Mouse (Mus musculus): ENCODE results near the gene Lmbr1.
"Not testable (repeated sequence)": the region's sequence is repeated elsewhere in the genome, so short reads cannot be mapped to it uniquely, and the experiment has no call there.

Gene Lmbr1

GRCm38 (mm10) chr5:29378298-29379036, at the start of gene Lmbr1:
TSS of gene Lmbr1 (minus strand) at chr5:29378390.
- DNase-seq: peak; percentile 96

GRCm38 (mm10) chr5:29423330-29423729, 45.1 kb upstream of the Lmbr1 start:
- DNase-seq: not testable (repeated sequence)

- peak; percentile 8 for DNase-seq
Observed at GRCm38 (mm10) chr5:29413041-29413440, 34.9 kb upstream of the Lmbr1 start.

GRCm38 (mm10) chr5:29410854-29411253, 32.7 kb upstream of the Lmbr1 start:
- DNase-seq: no peak

- no peak for DNase-seq
Observed at GRCm38 (mm10) chr5:29398427-29398826, 20.2 kb upstream of the Lmbr1 start.

GRCm38 (mm10) chr5:29388944-29389765, 11.0 kb upstream of the Lmbr1 start:
- peak; percentile 85 for DNase-seq

- DNase-seq: peak; percentile 17
Observed at GRCm38 (mm10) chr5:29388181-29388943, 10.2 kb upstream of the Lmbr1 start.

- DNase-seq: no peak
Observed at GRCm38 (mm10) chr5:29387591-29387990, 9.4 kb upstream of the Lmbr1 start.

GRCm38 (mm10) chr5:29382776-29383175, 4.6 kb upstream of the Lmbr1 start:
- peak; percentile 18 for DNase-seq

GRCm38 (mm10) chr5:29380091-29380490, 1.9 kb upstream of the Lmbr1 start:
- no peak for DNase-seq

GRCm38 (mm10) chr5:29377590-29378297, 446 bp downstream of the Lmbr1 start:
- no peak for DNase-seq

GRCm38 (mm10) chr5:29363511-29363910, 14.7 kb downstream of the Lmbr1 start:
- DNase-seq: no peak

- peak; percentile 57 for DNase-seq
Observed at GRCm38 (mm10) chr5:29335836-29336235, 42.4 kb downstream of the Lmbr1 start.

GRCm38 (mm10) chr5:29322503-29322902, 55.7 kb downstream of the Lmbr1 start:
- no peak for DNase-seq

- no peak for DNase-seq
Observed at GRCm38 (mm10) chr5:29309191-29309590, 69.0 kb downstream of the Lmbr1 start.

GRCm38 (mm10) chr5:29293194-29293593, 85.0 kb downstream of the Lmbr1 start:
- DNase-seq: peak; percentile 72

GRCm38 (mm10) chr5:29290110-29290509, 88.1 kb downstream of the Lmbr1 start:
- DNase-seq: no peak

GRCm38 (mm10) chr5:29289703-29290102, 88.5 kb downstream of the Lmbr1 start:
- no peak for DNase-seq

- DNase-seq: no peak
Observed at GRCm38 (mm10) chr5:29281081-29281480, 97.1 kb downstream of the Lmbr1 start.

GRCm38 (mm10) chr5:29274746-29275145, 103.4 kb downstream of the Lmbr1 start:
- DNase-seq: peak; percentile 39

- DNase-seq: no peak
Observed at GRCm38 (mm10) chr5:29273426-29273825, 104.8 kb downstream of the Lmbr1 start.

- DNase-seq: peak; percentile 16
Observed at GRCm38 (mm10) chr5:29270879-29271278, 107.3 kb downstream of the Lmbr1 start.

GRCm38 (mm10) chr5:29253876-29254275, 124.3 kb downstream of the Lmbr1 start:
- DNase-seq: no peak

All from embryo, embryonic 11 days (tissue).